Mouse (Mus musculus): ENCODE data around the gene Mapk6. TPM values are rescaled to one million over a fixed set of nuclear protein-coding genes. Genes with fewer than 3 reads are reported as not detected.

Mapk6 gene
- 63.2 TPM for polyA plus RNA-seq (2014; fragmentation: Illumina TruSeq; extraction: RNeasy Lipid Tissue Mini Kit (QIAGEN cat#74804))

DNA sequence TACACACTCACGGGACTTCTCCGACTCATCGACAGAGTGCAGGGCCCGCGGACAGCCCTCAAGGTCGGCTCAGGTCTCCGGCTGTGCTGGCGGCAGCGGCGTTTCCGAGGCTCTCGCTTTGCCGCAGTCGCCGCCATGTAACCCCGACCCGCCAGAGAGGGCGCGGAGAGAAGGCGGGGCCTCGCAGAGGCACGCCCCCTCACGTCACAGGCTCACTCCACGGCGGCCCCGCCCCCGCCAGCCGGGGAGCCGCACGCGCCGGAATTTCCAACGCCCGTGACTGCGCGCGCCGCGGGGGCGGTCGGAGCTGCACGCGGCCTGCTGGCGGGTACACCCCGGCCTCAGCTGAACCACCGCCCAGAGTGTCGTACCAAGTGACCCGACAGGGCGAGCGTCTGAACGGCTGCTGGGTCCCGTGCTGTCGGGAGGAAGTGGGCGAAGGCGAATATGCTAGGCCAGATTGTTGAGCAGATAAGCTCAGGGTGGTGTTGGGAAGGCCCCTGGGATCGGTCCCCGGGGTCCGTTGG, at the start of gene Mapk6:
Gene Mapk6, minus strand, starts transcription at position 154 of the 527 bp plus-strand sequence.

DNA sequence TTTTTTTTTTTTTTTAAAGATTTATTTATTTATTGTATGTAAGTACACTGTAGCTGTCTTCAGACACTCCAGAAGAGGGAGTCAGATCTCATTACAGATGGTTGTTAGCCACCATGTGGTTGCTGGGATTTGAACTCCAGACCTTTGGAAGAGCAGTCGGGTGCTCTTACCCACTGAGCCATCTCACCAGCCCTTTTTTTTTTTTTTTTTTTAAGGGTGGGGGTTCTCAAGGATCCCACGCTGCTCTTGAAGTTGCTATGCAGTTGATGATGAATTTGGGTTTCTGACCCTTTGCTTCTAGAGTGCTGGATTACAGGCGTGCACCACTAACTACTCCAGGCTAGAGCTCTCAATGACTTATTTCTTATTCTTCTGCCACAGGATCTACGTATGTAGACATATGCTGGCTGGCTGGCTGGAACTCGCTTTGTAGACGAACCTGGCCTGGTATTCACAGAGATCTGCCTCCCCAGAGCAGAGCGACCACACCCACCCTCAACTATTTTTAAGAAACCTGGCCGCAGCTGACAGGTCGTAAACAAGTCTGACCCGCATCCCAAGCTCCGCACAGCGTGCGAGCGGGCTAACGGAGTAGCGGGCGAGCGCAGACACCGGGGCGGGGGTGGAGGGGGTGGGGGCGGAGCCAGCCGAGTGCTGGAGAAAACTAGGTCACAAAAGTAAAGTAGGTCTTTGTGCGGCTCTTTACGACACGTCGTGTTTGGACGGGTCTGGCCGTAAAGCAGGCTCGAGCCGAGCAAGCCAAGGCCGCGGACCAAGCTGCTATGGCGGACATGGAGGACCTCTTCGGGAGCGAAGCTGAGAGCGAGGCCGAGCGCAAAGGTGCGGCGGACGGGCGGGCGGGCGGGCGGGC, 31.2 kb upstream of the Mapk6 start, which contains the start of gene Leo1:
Gene Leo1, plus strand, starts transcription at position 729 of the 871 bp plus-strand sequence.

GRCm38 (mm10) chr9:75347458-75347857, 62.3 kb downstream of the Mapk6 start, which contains the start of gene Bcl2l10:
Gene Bcl2l10, plus strand, starts transcription at chr9:75347758.

Other genes with a start within 250 kb of the Mapk6 start
- 7.1 TPM for gene Myo5c, start 178.0 kb downstream of the Mapk6 start, polyA plus RNA-seq (2014; fragmentation: Illumina TruSeq; extraction: RNeasy Lipid Tissue Mini Kit (QIAGEN cat#74804))
- 27.0 TPM for gene Gnb5, start 103.7 kb downstream of the Mapk6 start, polyA plus RNA-seq (2014; fragmentation: Illumina TruSeq; extraction: RNeasy Lipid Tissue Mini Kit (QIAGEN cat#74804))
- 37.1 TPM for gene Bcl2l10, start 62.2 kb downstream of the Mapk6 start, polyA plus RNA-seq (2014; fragmentation: Illumina TruSeq; extraction: RNeasy Lipid Tissue Mini Kit (QIAGEN cat#74804))
- gene Leo1, start 31.5 kb upstream of the Mapk6 start, polyA plus RNA-seq (2014; fragmentation: Illumina TruSeq; extraction: RNeasy Lipid Tissue Mini Kit (QIAGEN cat#74804)): 56.4 TPM
- gene Tmod3, start 149.7 kb upstream of the Mapk6 start, polyA plus RNA-seq (2014; fragmentation: Illumina TruSeq; extraction: RNeasy Lipid Tissue Mini Kit (QIAGEN cat#74804)): 149 TPM
- gene Tmod2, start 201.3 kb upstream of the Mapk6 start, polyA plus RNA-seq (2014; fragmentation: Illumina TruSeq; extraction: RNeasy Lipid Tissue Mini Kit (QIAGEN cat#74804)): 8.8 TPM
- 38.9 TPM for gene Lysmd2, start 215.7 kb upstream of the Mapk6 start, polyA plus RNA-seq (2014; fragmentation: Illumina TruSeq; extraction: RNeasy Lipid Tissue Mini Kit (QIAGEN cat#74804))

Measured in ovary, adult 10 weeks (tissue).